Mouse (Mus musculus) v-Abl transformed pro-B cells (cell line): Measurements from ENCODE around the gene Acvr2a.

Experiments used
- in situ Hi-C, 2 experiments: fragments of 400-800 bp; cut with MboI; formaldehyde crosslinking; loops; one replicate each; pipeline ENCODE4 v1.15.1; 2025; ENCODE audit not compliant: unreplicated experiment in 2 of 2

Acvr2a gene

GRCm38 (mm10) chr2:48868199-48868913, 54.4 kb downstream of the Acvr2a start:
- in situ Hi-C loops, result no loop called here

GRCm38 (mm10) chr2:48885945-48886344, 72.0 kb downstream of the Acvr2a start:
- in situ Hi-C loops, result loop anchor here (5.0 to 10.0 kb wide), 4 partner anchors 1099 to 1394 kb away; no protein-coding TSS in a partner anchor

DNA sequence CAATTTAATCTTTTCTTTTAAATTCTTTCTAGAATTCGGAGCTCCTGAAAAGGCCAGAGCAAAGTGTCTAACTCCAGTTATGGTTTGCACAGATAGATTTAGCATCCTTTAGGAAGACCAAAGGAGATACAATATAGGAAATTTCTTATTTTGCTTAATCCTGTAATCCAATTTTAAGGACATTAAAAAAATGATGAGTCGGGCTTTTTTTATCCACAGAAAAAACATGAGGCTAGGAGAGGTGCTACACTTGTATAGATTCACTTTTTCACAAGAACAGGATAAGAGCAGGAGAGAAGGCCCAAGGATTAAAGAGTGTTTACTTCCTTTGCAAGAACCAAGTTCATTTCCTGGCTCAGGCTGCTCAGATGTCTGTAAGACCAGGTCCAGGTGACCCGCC, 81.3 kb downstream of the Acvr2a start:
- in situ Hi-C loops, result loop anchor here in 1 of 2 experiments (10.0 kb wide), 1 partner anchor 890 kb away; no protein-coding TSS in a partner anchor

DNA sequence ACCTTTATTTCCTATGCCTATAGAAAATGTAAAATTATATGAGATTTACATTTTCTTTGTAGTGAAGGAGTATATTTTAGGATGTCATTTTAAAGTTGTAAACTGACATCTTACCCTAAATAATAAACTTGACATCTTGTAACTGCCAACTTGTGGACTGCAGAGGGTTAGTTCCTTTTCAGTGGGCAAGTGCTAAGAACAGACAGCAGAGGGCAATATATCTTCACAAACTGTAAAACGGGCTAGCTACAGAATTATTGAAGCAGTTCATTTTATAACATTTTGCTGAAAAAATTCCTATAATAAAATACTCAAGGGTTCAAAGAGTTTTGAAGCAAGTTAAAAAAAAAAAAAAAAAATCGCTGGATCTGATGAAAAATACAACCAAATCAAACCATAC, 95.0 kb downstream of the Acvr2a start:
- in situ Hi-C loops, result loop anchor here (5.0 to 25.0 kb wide), 5 partner anchors 403 to 1378 kb away; partner anchors contain the start of gene Mmadhc (in 2 of the 2)

- in situ Hi-C loops, result loop anchor here (25.0 kb wide), 3 partner anchors 523 to 1373 kb away; partner anchors contain the start of gene Mmadhc (in 2 of the 2)
Measured at GRCm38 (mm10) chr2:48914185-48914584, 100.3 kb downstream of the Acvr2a start.

DNA sequence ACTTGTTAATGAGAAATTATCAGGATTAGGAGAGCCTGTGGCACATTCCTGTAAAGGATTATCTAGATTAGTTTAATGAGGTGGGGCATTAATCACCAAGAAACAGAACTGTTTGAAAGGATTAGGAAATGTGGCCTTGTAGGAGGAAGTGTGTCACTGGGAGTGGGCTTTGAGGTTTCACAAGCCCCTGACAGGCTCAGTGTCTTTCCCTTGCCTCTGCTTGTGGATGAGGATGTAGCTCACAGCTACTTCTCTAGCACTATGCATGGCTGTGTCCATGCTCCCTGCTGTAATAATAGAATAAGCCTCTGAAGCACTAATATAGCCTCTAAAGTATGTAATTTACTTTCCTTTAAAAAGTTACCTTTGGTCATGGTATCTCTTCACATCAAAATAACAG, 101.9 kb downstream of the Acvr2a start:
- in situ Hi-C loops, result loop anchor here (25.0 kb wide), 3 partner anchors 521 to 1371 kb away; partner anchors contain the start of gene Mmadhc (in 2 of the 2)

DNA sequence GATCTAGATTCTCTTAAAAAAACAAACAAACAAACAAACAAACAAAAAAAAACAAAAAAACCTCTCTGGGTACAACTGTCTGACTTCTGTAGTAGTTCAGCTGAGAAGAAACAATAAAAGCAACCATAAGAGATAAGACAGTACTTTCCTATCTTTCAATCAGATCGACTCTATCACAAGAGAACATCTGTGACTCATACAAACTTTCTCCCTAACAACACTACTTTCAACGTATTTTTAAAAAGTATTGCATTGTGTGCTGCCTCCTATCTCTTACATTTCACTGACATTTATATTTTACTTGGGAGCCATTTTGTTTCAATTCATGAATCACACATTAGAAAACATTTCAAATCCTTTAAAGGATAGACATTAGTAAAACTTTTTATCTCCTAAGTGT, 121.1 kb downstream of the Acvr2a start:
- in situ Hi-C loops, result loop anchor here in 1 of 2 experiments (10.0 to 25.0 kb wide), 2 partner anchors 527 to 590 kb away; partner anchors contain the start of gene Epc2

GRCm38 (mm10) chr2:48947761-48948160, 133.9 kb downstream of the Acvr2a start:
- in situ Hi-C loops, result loop anchor here in 1 of 2 experiments (25.0 kb wide), 1 partner anchor 515 kb away; the partner anchor contains the start of gene Epc2

- in situ Hi-C loops, result loop anchor here in 1 of 2 experiments (25.0 kb wide), 1 partner anchor 513 kb away; the partner anchor contains the start of gene Epc2
Measured at GRCm38 (mm10) chr2:48948841-48949584, 135.1 kb downstream of the Acvr2a start, which contains the start of gene Mbd5. Gene Mbd5, plus strand, starts transcription at chr2:48949508.

DNA sequence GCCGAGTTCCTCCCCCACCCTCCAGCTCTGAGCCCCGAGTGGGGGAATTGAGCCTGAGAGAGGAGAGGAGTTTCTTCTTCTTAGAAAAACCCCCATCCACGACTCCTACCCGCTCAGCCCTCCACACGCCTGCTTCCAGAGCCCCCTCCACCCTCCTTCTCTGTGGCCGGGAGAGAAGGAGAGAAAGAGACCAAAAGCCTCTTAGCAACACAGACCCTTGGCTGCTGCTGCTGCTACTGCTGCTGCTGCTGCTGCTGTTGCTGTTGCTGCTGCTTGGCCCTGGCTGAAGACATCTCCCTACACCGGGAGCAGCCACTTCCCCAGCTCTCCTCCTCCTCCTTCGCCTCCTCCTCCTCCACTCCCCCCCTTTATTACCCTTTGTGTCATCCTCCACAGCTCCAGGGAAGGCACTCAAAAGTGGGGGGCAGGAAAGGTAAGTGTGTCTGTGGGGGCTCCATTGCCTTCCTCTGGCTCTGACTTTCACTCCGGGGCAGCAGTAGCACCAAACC, 135.9 kb downstream of the Acvr2a start:
- in situ Hi-C loops, result loop anchor here in 1 of 2 experiments (25.0 kb wide), 1 partner anchor 513 kb away; the partner anchor contains the start of gene Epc2

DNA sequence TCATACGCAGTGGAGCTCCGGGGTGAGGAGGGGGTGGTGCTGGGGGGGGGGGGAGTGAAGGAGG, 136.2 kb downstream of the Acvr2a start, which contains the start of gene Orc4:
TSS of gene Orc4 (minus strand) at position 26 of the 64 bp plus-strand sequence.
- in situ Hi-C loops, result no loop called here

DNA sequence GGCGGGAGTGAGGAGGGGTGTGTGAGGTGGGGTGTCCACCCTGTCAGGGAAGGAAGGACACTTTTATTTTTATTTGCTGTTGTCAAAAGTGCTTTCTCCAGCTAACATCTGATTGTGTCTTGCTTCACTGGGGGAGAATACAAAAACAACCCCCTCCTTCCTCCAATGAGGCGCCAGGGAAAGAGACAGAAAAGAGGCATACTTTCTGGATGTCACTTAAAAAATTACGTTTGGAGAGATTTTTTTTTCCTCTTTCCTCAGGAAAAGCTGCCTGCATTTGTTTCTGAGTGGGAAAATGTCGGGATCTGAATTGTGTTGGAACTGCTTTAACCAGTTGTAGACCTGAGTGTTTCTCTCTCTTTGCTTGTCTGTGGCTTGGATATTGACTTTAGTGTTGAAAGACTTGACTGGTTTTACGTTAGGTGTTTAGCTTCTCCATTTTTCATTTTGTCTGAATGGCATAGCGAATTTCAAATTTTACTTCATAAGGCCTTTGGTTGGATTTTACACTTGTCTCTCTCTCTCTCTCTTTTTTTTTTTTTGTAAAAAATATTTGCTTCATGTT, 136.5 kb downstream of the Acvr2a start:
- in situ Hi-C loops, result no loop called here
